Mouse (Mus musculus): ENCODE results near the gene Sema3c. TPM values are rescaled to one million over a fixed set of nuclear protein-coding genes. Genes with fewer than 3 reads are reported as not detected.

The Sema3c gene
- polyA plus RNA-seq, 1 experiment: 5.6 TPM

GRCm38 (mm10) chr5:17591908-17592307 is 17.8 kb downstream of the Sema3c start:
- TF ChIP-seq CTCF (conservative IDR thresholded peaks at IDR 0.05; ENCODE audit: insufficient read depth, insufficient read length, low read depth, low read length): no peak
- TF ChIP-seq POLR2A (IDR thresholded peaks at IDR 0.05; ENCODE audit: low read depth, low read length): no peak
- WGBS: 92% methylated on average over 3 of the region's 3 CpGs
- no peaks in the 10 kb centered on the region; the same call in 1 of the 2 replicates for H3K4me1 ChIP-seq (ENCODE audit: control insufficient read depth, insufficient read depth, low read length)
- no peaks in the 10 kb centered on the region for H3K36me3 ChIP-seq (ENCODE audit: control insufficient read depth, insufficient read depth, low read length)
- no peak for DNase-seq
- no peaks in the 10 kb centered on the region for H3K27me3 ChIP-seq (replicated peaks; ENCODE audit: control insufficient read depth, insufficient read depth, low read length)
- no peak overlapping the region for H3K4me3 ChIP-seq (ENCODE audit: insufficient read depth, low read depth, low read length)
- no peak overlapping the region for H3K27ac ChIP-seq (ENCODE audit: insufficient read depth, low read depth, low read length)

GRCm38 (mm10) chr5:17601700-17602099 is 27.6 kb downstream of the Sema3c start:
- no peaks in the 10 kb centered on the region for H3K36me3 ChIP-seq (ENCODE audit: control insufficient read depth, insufficient read depth, low read length)
- no peak overlapping the region for H3K27ac ChIP-seq (ENCODE audit: insufficient read depth, low read depth, low read length)
- no peaks in the 10 kb centered on the region for H3K27me3 ChIP-seq (replicated peaks; ENCODE audit: control insufficient read depth, insufficient read depth, low read length)
- TF ChIP-seq CTCF (conservative IDR thresholded peaks at IDR 0.05; ENCODE audit: insufficient read depth, insufficient read length, low read depth, low read length) (no peak), POLR2A (IDR thresholded peaks at IDR 0.05; ENCODE audit: low read depth, low read length) (no peak)
- no peak overlapping the region for H3K4me3 ChIP-seq (ENCODE audit: insufficient read depth, low read depth, low read length)
- DNase-seq: no peak
- no peaks in the 10 kb centered on the region; the same call in 1 of the 2 replicates for H3K4me1 ChIP-seq (ENCODE audit: control insufficient read depth, insufficient read depth, low read length)
- WGBS: 45% methylated on average over 4 of the region's 4 CpGs

- 75% methylated on average over 2 of the region's 2 CpGs for WGBS
- TF ChIP-seq POLR2A (IDR thresholded peaks at IDR 0.05; ENCODE audit: low read depth, low read length) (no peak), CTCF (conservative IDR thresholded peaks at IDR 0.05; ENCODE audit: insufficient read depth, insufficient read length, low read depth, low read length) (no peak)
Observed at GRCm38 (mm10) chr5:17620619-17621018, 46.5 kb downstream of the Sema3c start.

GRCm38 (mm10) chr5:17622564-17622963 is 48.5 kb downstream of the Sema3c start:
- Histone ChIP-seq H3K27ac (ENCODE audit: insufficient read depth, low read depth, low read length) (no peak overlapping the region), H3K4me1 (ENCODE audit: control insufficient read depth, insufficient read depth, low read length) (no peaks in the 10 kb centered on the region), H3K4me3 (ENCODE audit: insufficient read depth, low read depth, low read length) (no peak overlapping the region), H3K36me3 (ENCODE audit: control insufficient read depth, insufficient read depth, low read length) (no peaks in the 10 kb centered on the region), H3K27me3 (replicated peaks; ENCODE audit: control insufficient read depth, insufficient read depth, low read length) (no peaks in the 10 kb centered on the region)
- no peak for DNase-seq
- TF ChIP-seq POLR2A (IDR thresholded peaks at IDR 0.05; ENCODE audit: low read depth, low read length) (no peak), CTCF (conservative IDR thresholded peaks at IDR 0.05; ENCODE audit: insufficient read depth, insufficient read length, low read depth, low read length) (no peak)
- WGBS: 86% methylated on average over 2 of the region's 2 CpGs

More at GRCm38 (mm10) chr5:17620619-17621018, 46.5 kb downstream of the Sema3c start:
- DNase-seq: no peak
- H3K36me3 ChIP-seq (ENCODE audit: control insufficient read depth, insufficient read depth, low read length): no peaks in the 10 kb centered on the region
- no peak overlapping the region for H3K27ac ChIP-seq (ENCODE audit: insufficient read depth, low read depth, low read length)
- no peaks in the 10 kb centered on the region for H3K4me1 ChIP-seq (ENCODE audit: control insufficient read depth, insufficient read depth, low read length)
- no peak overlapping the region for H3K4me3 ChIP-seq (ENCODE audit: insufficient read depth, low read depth, low read length)
- no peaks in the 10 kb centered on the region for H3K27me3 ChIP-seq (replicated peaks; ENCODE audit: control insufficient read depth, insufficient read depth, low read length)

GRCm38 (mm10) chr5:17628606-17629005 is 54.5 kb downstream of the Sema3c start:
- H3K27ac ChIP-seq (ENCODE audit: insufficient read depth, low read depth, low read length): no peak overlapping the region
- H3K27me3 ChIP-seq (replicated peaks; ENCODE audit: control insufficient read depth, insufficient read depth, low read length): no peaks in the 10 kb centered on the region
- DNase-seq: peak; percentile 33
- H3K36me3 ChIP-seq (ENCODE audit: control insufficient read depth, insufficient read depth, low read length): no peaks in the 10 kb centered on the region
- TF ChIP-seq POLR2A (IDR thresholded peaks at IDR 0.05; ENCODE audit: low read depth, low read length) (no peak), CTCF (conservative IDR thresholded peaks at IDR 0.05; ENCODE audit: insufficient read depth, insufficient read length, low read depth, low read length) (no peak)
- H3K4me3 ChIP-seq (ENCODE audit: insufficient read depth, low read depth, low read length): no peak overlapping the region
- WGBS: 34% methylated on average over 1 of the region's 1 CpGs
- no peaks in the 10 kb centered on the region for H3K4me1 ChIP-seq (ENCODE audit: control insufficient read depth, insufficient read depth, low read length)

- no peaks in the 10 kb centered on the region for H3K27me3 ChIP-seq (replicated peaks; ENCODE audit: control insufficient read depth, insufficient read depth, low read length)
- H3K36me3 ChIP-seq (ENCODE audit: control insufficient read depth, insufficient read depth, low read length): no peaks in the 10 kb centered on the region
- no peak for TF ChIP-seq CTCF (conservative IDR thresholded peaks at IDR 0.05; ENCODE audit: insufficient read depth, insufficient read length, low read depth, low read length)
- TF ChIP-seq POLR2A (IDR thresholded peaks at IDR 0.05; ENCODE audit: low read depth, low read length): no peak
- 77% methylated on average over 3 of the region's 3 CpGs for WGBS
- no peaks in the 10 kb centered on the region for H3K4me1 ChIP-seq (ENCODE audit: control insufficient read depth, insufficient read depth, low read length)
- H3K4me3 ChIP-seq (ENCODE audit: insufficient read depth, low read depth, low read length): no peak overlapping the region
- DNase-seq: no peak
- no peak overlapping the region for H3K27ac ChIP-seq (ENCODE audit: insufficient read depth, low read depth, low read length)
Observed at GRCm38 (mm10) chr5:17629599-17629998, 55.5 kb downstream of the Sema3c start.

GRCm38 (mm10) chr5:17639519-17639918 is 65.4 kb downstream of the Sema3c start:
- no peak overlapping the region for H3K4me3 ChIP-seq (ENCODE audit: insufficient read depth, low read depth, low read length)
- H3K27ac ChIP-seq (ENCODE audit: insufficient read depth, low read depth, low read length): no peak overlapping the region
- H3K36me3 ChIP-seq (ENCODE audit: control insufficient read depth, insufficient read depth, low read length): no peaks in the 10 kb centered on the region
- no peaks in the 10 kb centered on the region for H3K27me3 ChIP-seq (replicated peaks; ENCODE audit: control insufficient read depth, insufficient read depth, low read length)
- WGBS: 91% methylated on average over 3 of the region's 3 CpGs
- no peak for TF ChIP-seq CTCF (conservative IDR thresholded peaks at IDR 0.05; ENCODE audit: insufficient read depth, insufficient read length, low read depth, low read length)
- TF ChIP-seq POLR2A (IDR thresholded peaks at IDR 0.05; ENCODE audit: low read depth, low read length): no peak
- DNase-seq: no peak
- H3K4me1 ChIP-seq (ENCODE audit: control insufficient read depth, insufficient read depth, low read length): no peaks in the 10 kb centered on the region
